Mouse (Mus musculus) limb, embryonic 15.5 days (tissue): Measurements from ENCODE around the gene Pld2. TPM values are rescaled to one million over a fixed set of nuclear protein-coding genes. Genes with fewer than 3 reads are reported as not detected.
A peak's percentile ranks its signal among the peaks of the same experiment; 100 is the strongest.
"Not testable (repeated sequence)": the region's sequence is repeated elsewhere in the genome, so short reads cannot be mapped to it uniquely, and the experiment has no call there.

Source experiments
- ATAC-seq: fragments of 200-750 bp; cut with Nextera tagmentation; 2 replicates; pipeline ENCODE4 v1.8.0; 2017; ENCODE audit warnings: low read depth, moderate TSS enrichment; ENCODE audit not compliant: insufficient number of reproducible peaks, low FRiP score, low TSS enrichment
- H3K27ac ChIP-seq: fragments of 300-500 bp; sonication (generic); 2 replicates; pipeline ENCODE4 v1.5.1; 2015; ENCODE audit warnings: moderate library complexity, mild to moderate bottlenecking, inconsistent platforms
- H3K27me3 ChIP-seq: fragments of 300-500 bp; sonication (generic); 2 replicates; pipeline ENCODE4 v1.6.1; 2015; ENCODE audit warnings: inconsistent platforms
- H3K36me3 ChIP-seq: fragments of 300-500 bp; sonication (generic); 2 replicates; pipeline ENCODE4 v1.6.1; 2015; ENCODE audit warnings: inconsistent platforms
- H3K4me1 ChIP-seq: fragments of 300-500 bp; sonication (generic); 2 replicates; pipeline ENCODE4 v1.6.1; 2015; ENCODE audit warnings: inconsistent platforms
- H3K4me2 ChIP-seq: fragments of 300-500 bp; sonication (generic); 2 replicates; pipeline ENCODE4 v1.6.1; 2015; ENCODE audit warnings: mild to moderate bottlenecking, inconsistent platforms
- H3K4me3 ChIP-seq: fragments of 300-500 bp; sonication (generic); 2 replicates; pipeline ENCODE4 v1.5.1; 2015; ENCODE audit warnings: mild to moderate bottlenecking, inconsistent platforms
- H3K9ac ChIP-seq: fragments of 300-500 bp; sonication (generic); 2 replicates; pipeline ENCODE4 v1.6.1; 2015; ENCODE audit warnings: inconsistent platforms
- H3K9me3 ChIP-seq: fragments of 300-500 bp; sonication (generic); 2 replicates; pipeline ENCODE4 v1.6.1; 2016; ENCODE audit warnings: inconsistent platforms
- WGBS: fragments of 180-500 bp; shearing (Covaris S2); methylation state at CpG from one replicate; pipeline ENCODE4 v1.1.7; 2015; 5-methylcytosine and 5-hydroxymethylcytosine counted together
- polyA plus RNA-seq: library from polyadenylated mRNA; unstranded; fragments of >200 nt; fragmentation: Nextera tagmentation; extraction: Ambion mirVana; gene quantifications from 2 replicates; pipeline ENCODE4 v1.2.1, GENCODE M21; 2015

Pld2 gene
- polyA plus RNA-seq, 1 experiment from 2014 or later: 11.9 TPM

GRCm38 (mm10) chr11:70562287-70562994 is 22.6 kb downstream of the Pld2 start, which contains the start of gene Mink1:
Mink1 (plus strand) TSS chr11:70562881.
- WGBS: under 1% methylated on average over 41 of the region's 57 CpGs
- Histone ChIP-seq H3K27ac (peak within 1 kb of the TSS; percentile 90), H3K4me2 (peak within 1 kb of the TSS; percentile 90), H3K36me3 (no peaks in the 10 kb centered on the region), H3K4me1 (peaks cover 37% of the 10 kb centered on the region), H3K9ac (peak within 1 kb of the TSS; percentile 72), H3K9me3 (no peaks in the 10 kb centered on the region), H3K4me3 (peak within 1 kb of the TSS; percentile 90), H3K27me3 (no peaks in the 10 kb centered on the region)
- ATAC-seq: peak; percentile 85

- WGBS: 2% methylated on average over 19 of the region's 31 CpGs
Measured at GRCm38 (mm10) chr11:70562995-70563469, 23.2 kb downstream of the Pld2 start.

GRCm38 (mm10) chr11:70563470-70564275 is 23.8 kb downstream of the Pld2 start:
- peaks cover 37% of the 10 kb centered on the region for H3K4me1 ChIP-seq
- H3K27ac ChIP-seq: peak overlapping the region; percentile 90
- H3K27me3 ChIP-seq: no peaks in the 10 kb centered on the region
- H3K9me3 ChIP-seq: no peaks in the 10 kb centered on the region
- H3K9ac ChIP-seq: peak overlapping the region; percentile 72
- no peak for ATAC-seq
- peak overlapping the region; percentile 90 for H3K4me3 ChIP-seq
- peak overlapping the region; percentile 90 for H3K4me2 ChIP-seq
- peaks cover 8% of the 10 kb centered on the region; the same call in 1 of the 2 replicates for H3K36me3 ChIP-seq
- WGBS: under 1% methylated on average over 25 of the region's 25 CpGs

More at GRCm38 (mm10) chr11:70562995-70563469, 23.2 kb downstream of the Pld2 start:
- Histone ChIP-seq H3K4me2 (peak overlapping the region; percentile 90), H3K4me3 (peak overlapping the region; percentile 90), H3K9ac (peak overlapping the region; percentile 72), H3K36me3 (peaks cover 5% of the 10 kb centered on the region; the same call in 1 of the 2 replicates), H3K27me3 (no peaks in the 10 kb centered on the region), H3K4me1 (peaks cover 37% of the 10 kb centered on the region), H3K9me3 (no peaks in the 10 kb centered on the region), H3K27ac (peak overlapping the region; percentile 90)
- peak; percentile 11; the same call in 1 of the 2 replicates for ATAC-seq

- H3K9me3 ChIP-seq: no peaks in the 10 kb centered on the region
- WGBS: 25% methylated on average over 4 of the region's 4 CpGs
- H3K27ac ChIP-seq: no peak overlapping the region
- H3K9ac ChIP-seq: no peak overlapping the region
- no peaks in the 10 kb centered on the region for H3K27me3 ChIP-seq
- no peak for ATAC-seq
- peaks cover 37% of the 10 kb centered on the region for H3K4me1 ChIP-seq
- peak overlapping the region; percentile 90 for H3K4me2 ChIP-seq
- peaks cover 8% of the 10 kb centered on the region; the same call in 1 of the 2 replicates for H3K36me3 ChIP-seq
- peak overlapping the region; percentile 90 for H3K4me3 ChIP-seq
Measured at GRCm38 (mm10) chr11:70564276-70564873, 24.5 kb downstream of the Pld2 start.

GRCm38 (mm10) chr11:70566586-70566985 is 26.7 kb downstream of the Pld2 start:
- ATAC-seq: no peak
- H3K27me3 ChIP-seq: no peaks in the 10 kb centered on the region
- WGBS: 34% methylated on average over 7 of the region's 7 CpGs
- H3K4me1 ChIP-seq: peaks cover 37% of the 10 kb centered on the region
- no peak overlapping the region for H3K9ac ChIP-seq
- H3K9me3 ChIP-seq: no peaks in the 10 kb centered on the region
- H3K4me3 ChIP-seq: no peak overlapping the region
- H3K27ac ChIP-seq: no peak overlapping the region
- H3K36me3 ChIP-seq: peaks cover 8% of the 10 kb centered on the region; the same call in 1 of the 2 replicates
- H3K4me2 ChIP-seq: no peak overlapping the region

- peaks cover 20% of the 10 kb centered on the region for H3K4me1 ChIP-seq
- WGBS: 91% methylated on average over 1 of the region's 1 CpGs
- not testable (repeated sequence) for H3K27me3 ChIP-seq, H3K4me3 ChIP-seq, H3K9me3 ChIP-seq, H3K36me3 ChIP-seq, H3K27ac ChIP-seq, H3K4me2 ChIP-seq, H3K9ac ChIP-seq, ATAC-seq
Measured at GRCm38 (mm10) chr11:70570614-70571013, 30.8 kb downstream of the Pld2 start.

- H3K27me3 ChIP-seq: no peaks in the 10 kb centered on the region
- ATAC-seq: no peak
- H3K36me3 ChIP-seq: peaks cover 8% of the 10 kb centered on the region; the same call in 1 of the 2 replicates
- H3K9ac ChIP-seq: no peak overlapping the region
- no peaks in the 10 kb centered on the region for H3K9me3 ChIP-seq
- peaks cover 22% of the 10 kb centered on the region for H3K4me1 ChIP-seq
- no peak overlapping the region for H3K4me3 ChIP-seq
- 91% methylated on average over 1 of the region's 1 CpGs for WGBS
- H3K4me2 ChIP-seq: no peak overlapping the region
- H3K27ac ChIP-seq: 0 out of 2 replicates have a peak overlapping the region, but pooled peaks have one; percentile 17
Measured at GRCm38 (mm10) chr11:70571641-70572040, 31.8 kb downstream of the Pld2 start.

GRCm38 (mm10) chr11:70572348-70572902 is 32.6 kb downstream of the Pld2 start:
- ATAC-seq: no peak
- Histone ChIP-seq H3K4me1 (peaks cover 25% of the 10 kb centered on the region), H3K4me2 (no peak overlapping the region), H3K9ac (no peak overlapping the region), H3K4me3 (no peak overlapping the region), H3K9me3 (no peaks in the 10 kb centered on the region), H3K27ac (no peak overlapping the region), H3K36me3 (peaks cover 8% of the 10 kb centered on the region; the same call in 1 of the 2 replicates), H3K27me3 (no peaks in the 10 kb centered on the region)
- 48% methylated on average over 5 of the region's 5 CpGs for whole genome bisulfite sequencing

GRCm38 (mm10) chr11:70573872-70574271 is 34.0 kb downstream of the Pld2 start:
- WGBS: 71% methylated on average over 6 of the region's 6 CpGs
- Histone ChIP-seq H3K36me3 (no peaks in the 10 kb centered on the region), H3K4me2 (no peak overlapping the region), H3K4me1 (peaks cover 39% of the 10 kb centered on the region), H3K27me3 (no peaks in the 10 kb centered on the region), H3K9me3 (no peaks in the 10 kb centered on the region), H3K9ac (no peak overlapping the region), H3K27ac (no peak overlapping the region), H3K4me3 (no peak overlapping the region)
- ATAC-seq: no peak

- H3K27ac ChIP-seq: peak overlapping the region; percentile 75
- ATAC-seq: no peak
- no peaks in the 10 kb centered on the region for H3K27me3 ChIP-seq
- no peak overlapping the region for H3K4me2 ChIP-seq
- H3K4me1 ChIP-seq: peaks cover 57% of the 10 kb centered on the region
- H3K9me3 ChIP-seq: no peaks in the 10 kb centered on the region
- H3K4me3 ChIP-seq: no peak overlapping the region
- 52% methylated on average over 3 of the region's 3 CpGs for WGBS
- H3K36me3 ChIP-seq: no peaks in the 10 kb centered on the region
- H3K9ac ChIP-seq: no peak overlapping the region
Measured at GRCm38 (mm10) chr11:70577201-70577600, 37.3 kb downstream of the Pld2 start.

GRCm38 (mm10) chr11:70578962-70579361 is 39.1 kb downstream of the Pld2 start:
- Histone ChIP-seq H3K4me1 (peaks cover 64% of the 10 kb centered on the region), H3K27me3 (no peaks in the 10 kb centered on the region), H3K9me3 (no peaks in the 10 kb centered on the region)

More at GRCm38 (mm10) chr11:70578962-70579361, 39.1 kb downstream of the Pld2 start:
- H3K36me3 ChIP-seq: no peaks in the 10 kb centered on the region
- peak overlapping the region; percentile 75 for H3K27ac ChIP-seq
- H3K4me3 ChIP-seq: no peak overlapping the region
- whole genome bisulfite sequencing: 78% methylated on average over 6 of the region's 6 CpGs
- no peak for ATAC-seq
- no peak overlapping the region for H3K9ac ChIP-seq
- no peak overlapping the region for H3K4me2 ChIP-seq
